Mouse (Mus musculus) kidney, postnatal 25 days (tissue): ENCODE measurements around the gene Ehd1.

ENCODE experiments used
- DNase-seq, 2 experiments: peaks; one replicate each; pipeline ENCODE4 v3.0.0; 2021; ENCODE audit warnings: mixed read lengths in 2 of 2

Gene Ehd1

GRCm38 (mm10) chr19:6260946-6261345 lies 15.6 kb upstream of the Ehd1 start:
- DNase-seq, result peak in 1 of 2 experiments; percentile 39

GRCm38 (mm10) chr19:6261379-6261778 lies 15.1 kb upstream of the Ehd1 start:
- peak in 1 of 2 experiments; percentile 41 for DNase-seq

GRCm38 (mm10) chr19:6262222-6262621 lies 14.3 kb upstream of the Ehd1 start:
- DNase-seq, result peak; percentile 79 to 81

GRCm38 (mm10) chr19:6262839-6263433 lies 13.6 kb upstream of the Ehd1 start:
- DNase-seq, result peak; percentile 83 to 94

GRCm38 (mm10) chr19:6264200-6264599 lies 12.3 kb upstream of the Ehd1 start:
- peak; percentile 49 to 77 for DNase-seq

GRCm38 (mm10) chr19:6264945-6265344 lies 11.6 kb upstream of the Ehd1 start:
- DNase-seq, result no peak

GRCm38 (mm10) chr19:6265727-6266182 lies 10.8 kb upstream of the Ehd1 start:
- no peak for DNase-seq

GRCm38 (mm10) chr19:6267306-6268169 lies 9.0 kb upstream of the Ehd1 start:
- peak; percentile 59 to 65 for DNase-seq

- peak; percentile 90 to 92 for DNase-seq
Observed at GRCm38 (mm10) chr19:6268170-6268528, 8.4 kb upstream of the Ehd1 start.

GRCm38 (mm10) chr19:6268670-6269132 lies 7.8 kb upstream of the Ehd1 start:
- DNase-seq, result no peak

- DNase-seq, result no peak
Observed at GRCm38 (mm10) chr19:6269798-6270475, 6.6 kb upstream of the Ehd1 start.

GRCm38 (mm10) chr19:6270661-6271060 lies 5.9 kb upstream of the Ehd1 start:
- DNase-seq, result no peak

GRCm38 (mm10) chr19:6271206-6271605 lies 5.3 kb upstream of the Ehd1 start:
- peak; percentile 61 to 80 for DNase-seq

GRCm38 (mm10) chr19:6272053-6272452 lies 4.5 kb upstream of the Ehd1 start:
- peak; percentile 66 to 92 for DNase-seq

- DNase-seq, result no peak
Observed at GRCm38 (mm10) chr19:6272738-6273137, 3.8 kb upstream of the Ehd1 start.

GRCm38 (mm10) chr19:6273592-6273991 lies 2.9 kb upstream of the Ehd1 start:
- DNase-seq, result no peak

- DNase-seq, result no peak
Observed at GRCm38 (mm10) chr19:6273998-6274608, 2.4 kb upstream of the Ehd1 start.

GRCm38 (mm10) chr19:6275740-6276389 lies 660 bp upstream of the Ehd1 start:
- DNase-seq, result no peak

- DNase-seq, result peak; percentile 82 to 93
Observed at GRCm38 (mm10) chr19:6277661-6278438, 1.3 kb downstream of the Ehd1 start.

- no peak for DNase-seq
Observed at GRCm38 (mm10) chr19:6278439-6279073, 2.0 kb downstream of the Ehd1 start.
